Mouse (Mus musculus) testis, adult 2 months (tissue): ENCODE measurements around the gene Ptpn18.

Experiments
- CTCF ChIP-seq: fragments of 200-500 bp; IDR thresholded peaks from 2 replicates; pipeline ENCODE4 v1.5.1; 2012; ENCODE audit warnings: low read depth, mild to moderate bottlenecking, inconsistent platforms, low read length, moderate library complexity; ENCODE audit not compliant: control insufficient read depth, insufficient read depth, insufficient replicate concordance
- POLR2A ChIP-seq: fragments of 200-500 bp; IDR thresholded peaks from 2 replicates; pipeline ENCODE4 v1.6.1; 2012; ENCODE audit warnings: low read depth, mild to moderate bottlenecking, inconsistent platforms, low read length, moderate library complexity; ENCODE audit not compliant: control insufficient read depth

DNA sequence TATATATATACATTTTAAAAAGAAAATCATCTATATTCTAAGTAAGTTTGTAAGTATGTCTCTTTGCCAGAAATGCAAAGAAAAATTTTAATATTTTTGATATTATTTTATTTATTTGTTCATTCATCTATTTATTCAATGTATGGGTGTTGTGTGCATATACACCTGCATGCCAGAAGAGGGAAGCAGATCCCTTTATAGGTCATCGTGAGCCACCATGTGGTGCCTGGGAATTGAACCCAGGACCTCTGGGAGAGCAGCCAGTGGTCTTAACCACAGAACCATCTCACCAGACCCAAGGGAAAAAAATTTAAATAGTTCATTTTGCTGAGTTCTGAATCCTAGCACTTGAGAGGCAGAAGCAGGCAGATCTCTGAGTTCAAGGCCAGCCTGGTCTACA is 58.7 kb downstream of the Ptpn18 start:
- TF ChIP-seq CTCF = no peak
- TF ChIP-seq POLR2A = no peak
